Mouse (Mus musculus): ENCODE measurements around the gene Cyth3. TPM values are rescaled to one million over a fixed set of nuclear protein-coding genes. Genes with fewer than 3 reads are reported as not detected.

Gene Cyth3
- polyA plus RNA-seq, 1 experiment = 152 TPM

- TF ChIP-seq CTCF (IDR thresholded peaks at IDR 0.05; ENCODE audit: insufficient read depth, low read length) (no peak), POLR2A (IDR thresholded peaks at IDR 0.05; ENCODE audit: borderline replicate concordance, extremely low read depth, low read depth, low read length) (no peak)
- no peak for DNase-seq
- 17% methylated on average over 2 of the region's 2 CpGs for WGBS
These were observed 47.6 kb downstream of the Cyth3 start for GRCm38 (mm10) chr5:143669839-143670238.

GRCm38 (mm10) chr5:143670740-143671415 is 48.6 kb downstream of the Cyth3 start:
- no peak for DNase-seq
- Histone ChIP-seq H3K4me1 (ENCODE audit: control insufficient read depth, insufficient read depth, low read length) (peaks cover 25% of the 10 kb centered on the region), H3K4me3 (replicated peaks; ENCODE audit: extremely low read depth, low read depth, low read length) (no peak overlapping the region)
- TF ChIP-seq POLR2A (IDR thresholded peaks at IDR 0.05; ENCODE audit: borderline replicate concordance, extremely low read depth, low read depth, low read length) (no peak), CTCF (IDR thresholded peaks at IDR 0.05; ENCODE audit: insufficient read depth, low read length) (no peak)
- 46% methylated on average over 6 of the region's 6 CpGs for WGBS

More at GRCm38 (mm10) chr5:143669839-143670238, 47.6 kb downstream of the Cyth3 start:
- Histone ChIP-seq H3K4me1 (ENCODE audit: control insufficient read depth, insufficient read depth, low read length) (peaks cover 28% of the 10 kb centered on the region), H3K4me3 (replicated peaks; ENCODE audit: extremely low read depth, low read depth, low read length) (no peak overlapping the region)

GRCm38 (mm10) chr5:143674576-143674975 is 52.3 kb downstream of the Cyth3 start:
- 46% methylated on average over 5 of the region's 5 CpGs for WGBS
- H3K4me1 ChIP-seq (ENCODE audit: control insufficient read depth, insufficient read depth, low read length) = peaks cover 38% of the 10 kb centered on the region
- no peak overlapping the region for H3K4me3 ChIP-seq (replicated peaks; ENCODE audit: extremely low read depth, low read depth, low read length)
- TF ChIP-seq POLR2A (IDR thresholded peaks at IDR 0.05; ENCODE audit: borderline replicate concordance, extremely low read depth, low read depth, low read length) (no peak), CTCF (IDR thresholded peaks at IDR 0.05; ENCODE audit: insufficient read depth, low read length) (no peak)
- DNase-seq = no peak

- no peak overlapping the region for H3K4me3 ChIP-seq (replicated peaks; ENCODE audit: extremely low read depth, low read depth, low read length)
- H3K4me1 ChIP-seq (ENCODE audit: control insufficient read depth, insufficient read depth, low read length) = peaks cover 35% of the 10 kb centered on the region
- no peak for DNase-seq
- TF ChIP-seq CTCF (IDR thresholded peaks at IDR 0.05; ENCODE audit: insufficient read depth, low read length) (no peak), POLR2A (IDR thresholded peaks at IDR 0.05; ENCODE audit: borderline replicate concordance, extremely low read depth, low read depth, low read length) (no peak)
- 42% methylated on average over 5 of the region's 5 CpGs for WGBS
These were observed 54.2 kb downstream of the Cyth3 start for GRCm38 (mm10) chr5:143676218-143676985.

- TF ChIP-seq CTCF (IDR thresholded peaks at IDR 0.05; ENCODE audit: insufficient read depth, low read length) (no peak), POLR2A (IDR thresholded peaks at IDR 0.05; ENCODE audit: borderline replicate concordance, extremely low read depth, low read depth, low read length) (no peak)
- 52% methylated on average over 4 of the region's 4 CpGs for WGBS
- DNase-seq = no peak
- Histone ChIP-seq H3K4me3 (replicated peaks; ENCODE audit: extremely low read depth, low read depth, low read length) (no peak overlapping the region), H3K4me1 (ENCODE audit: control insufficient read depth, insufficient read depth, low read length) (peaks cover 34% of the 10 kb centered on the region)
These were observed 55.1 kb downstream of the Cyth3 start for GRCm38 (mm10) chr5:143677363-143677762.

- TF ChIP-seq POLR2A (IDR thresholded peaks at IDR 0.05; ENCODE audit: borderline replicate concordance, extremely low read depth, low read depth, low read length) = no peak
- no peak for TF ChIP-seq CTCF (IDR thresholded peaks at IDR 0.05; ENCODE audit: insufficient read depth, low read length)
- peaks cover 39% of the 10 kb centered on the region for H3K4me1 ChIP-seq (ENCODE audit: control insufficient read depth, insufficient read depth, low read length)
- WGBS = 17% methylated on average over 6 of the region's 6 CpGs
- no peak overlapping the region for H3K4me3 ChIP-seq (replicated peaks; ENCODE audit: extremely low read depth, low read depth, low read length)
- DNase-seq = no peak
These were observed 56.5 kb downstream of the Cyth3 start for GRCm38 (mm10) chr5:143678634-143679271.

GRCm38 (mm10) chr5:143679654-143680053 is 57.4 kb downstream of the Cyth3 start:
- TF ChIP-seq POLR2A (IDR thresholded peaks at IDR 0.05; ENCODE audit: borderline replicate concordance, extremely low read depth, low read depth, low read length) (no peak), CTCF (IDR thresholded peaks at IDR 0.05; ENCODE audit: insufficient read depth, low read length) (no peak)
- H3K4me1 ChIP-seq (ENCODE audit: control insufficient read depth, insufficient read depth, low read length) = peaks cover 38% of the 10 kb centered on the region
- 44% methylated on average over 6 of the region's 6 CpGs for WGBS
- no peak for DNase-seq
- no peak overlapping the region for H3K4me3 ChIP-seq (replicated peaks; ENCODE audit: extremely low read depth, low read depth, low read length)

- no peak overlapping the region for H3K4me3 ChIP-seq (replicated peaks; ENCODE audit: extremely low read depth, low read depth, low read length)
- WGBS = 64% methylated on average over 6 of the region's 6 CpGs
- no peak for TF ChIP-seq POLR2A (IDR thresholded peaks at IDR 0.05; ENCODE audit: borderline replicate concordance, extremely low read depth, low read depth, low read length)
- TF ChIP-seq CTCF (IDR thresholded peaks at IDR 0.05; ENCODE audit: insufficient read depth, low read length) = no peak
- H3K4me1 ChIP-seq (ENCODE audit: control insufficient read depth, insufficient read depth, low read length) = peaks cover 18% of the 10 kb centered on the region
- DNase-seq = no peak
These were observed 61.4 kb downstream of the Cyth3 start for GRCm38 (mm10) chr5:143683696-143684095.

GRCm38 (mm10) chr5:143684911-143685390 is 62.7 kb downstream of the Cyth3 start:
- TF ChIP-seq POLR2A (IDR thresholded peaks at IDR 0.05; ENCODE audit: borderline replicate concordance, extremely low read depth, low read depth, low read length) = no peak
- no peak for TF ChIP-seq CTCF (IDR thresholded peaks at IDR 0.05; ENCODE audit: insufficient read depth, low read length)
- 43% methylated on average over 8 of the region's 8 CpGs for WGBS
- no peak overlapping the region for H3K4me3 ChIP-seq (replicated peaks; ENCODE audit: extremely low read depth, low read depth, low read length)
- no peak for DNase-seq
- H3K4me1 ChIP-seq (ENCODE audit: control insufficient read depth, insufficient read depth, low read length) = peaks cover 12% of the 10 kb centered on the region
